Mouse (Mus musculus): ENCODE data around the gene Btn2a2. TPM values are rescaled to one million over a fixed set of nuclear protein-coding genes. Genes with fewer than 3 reads are reported as not detected.
A peak's percentile ranks its signal among the peaks of the same experiment; 100 is the strongest.

Gene Btn2a2
- polyA plus RNA-seq, 1 experiment from 2014 or later, result 0.15 TPM

DNA sequence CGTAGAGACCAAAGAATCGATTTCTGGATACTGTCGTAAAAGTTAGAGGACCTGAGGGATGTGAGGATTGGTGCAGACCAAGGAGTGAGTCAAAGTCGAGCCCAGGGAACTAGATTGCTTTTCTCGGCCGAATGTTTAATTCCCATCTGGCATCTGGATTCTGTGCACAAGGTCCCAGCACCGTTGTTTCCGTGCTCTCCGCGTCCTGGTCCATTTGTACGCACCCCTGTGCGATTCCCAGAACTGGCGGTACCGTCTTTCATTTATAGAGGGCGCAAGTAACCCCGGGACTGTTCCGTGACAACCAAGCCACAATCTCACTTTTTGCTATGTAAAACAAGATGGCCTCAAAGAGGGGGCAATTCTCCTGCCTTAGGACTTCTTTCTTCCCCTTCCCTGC lies 57.9 kb downstream of the Btn2a2 start:
- Histone ChIP-seq H3K4me1 (no peaks in the 10 kb centered on the region), H3K27me3 (replicated peaks) (no peaks in the 10 kb centered on the region), H3K4me3 (replicated peaks) (peak overlapping the region; percentile 61), H3K36me3 (no peaks in the 10 kb centered on the region), H3K27ac (peak overlapping the region; percentile 92), H3K9ac (peak overlapping the region; percentile 19; the same call in 1 of the 2 replicates), H3K9me3 (no peaks in the 10 kb centered on the region), H3K4me2 (peak overlapping the region; percentile 63)
- WGBS, result under 1% methylated on average over 17 of the region's 17 CpGs
- ATAC-seq (ENCODE audit: insufficient read depth, low FRiP score, low read depth), result peak; percentile 53

DNA sequence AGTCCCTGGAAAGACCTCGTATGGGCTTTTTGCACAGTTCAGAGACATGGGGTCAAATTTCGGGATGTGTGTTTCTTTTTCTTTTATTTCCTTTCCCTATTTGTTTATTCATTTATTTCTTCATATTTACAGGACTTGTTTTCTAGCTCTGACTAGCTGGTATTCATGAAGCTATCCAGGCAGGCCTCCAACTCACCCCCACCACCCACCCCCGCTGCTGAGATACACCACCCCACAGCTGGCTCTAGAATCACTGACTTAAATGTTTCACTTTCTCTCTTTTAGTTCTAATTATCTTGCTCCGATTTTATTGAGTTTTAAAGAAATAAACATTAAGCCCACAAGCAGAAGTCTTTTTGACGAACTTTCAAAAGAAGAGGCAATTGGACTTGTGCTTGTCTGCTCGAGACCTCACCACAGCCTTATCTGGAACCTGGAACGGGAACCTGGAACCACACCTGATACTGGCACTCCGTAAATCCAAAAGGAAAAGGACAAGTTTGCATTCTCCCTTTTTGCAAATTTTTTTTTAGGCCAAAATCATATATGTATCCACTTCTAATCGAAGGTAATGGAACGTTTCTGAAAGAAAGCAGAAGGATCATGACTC lies 58.8 kb downstream of the Btn2a2 start:
- WGBS, result 32% methylated on average over 10 of the region's 10 CpGs
- peak overlapping the region; percentile 61 for H3K4me3 ChIP-seq (replicated peaks)
- peak overlapping the region; percentile 19; the same call in 1 of the 2 replicates for H3K9ac ChIP-seq
- H3K27ac ChIP-seq, result peak overlapping the region; percentile 92
- H3K4me1 ChIP-seq, result 0 out of 2 replicates have a peak, but pooled peaks cover 5% of the 10 kb centered on the region
- H3K9me3 ChIP-seq, result no peaks in the 10 kb centered on the region
- no peaks in the 10 kb centered on the region for H3K27me3 ChIP-seq (replicated peaks)
- no peak for ATAC-seq (ENCODE audit: insufficient read depth, low FRiP score, low read depth)
- H3K4me2 ChIP-seq, result peak overlapping the region; percentile 63
- H3K36me3 ChIP-seq, result no peaks in the 10 kb centered on the region

DNA sequence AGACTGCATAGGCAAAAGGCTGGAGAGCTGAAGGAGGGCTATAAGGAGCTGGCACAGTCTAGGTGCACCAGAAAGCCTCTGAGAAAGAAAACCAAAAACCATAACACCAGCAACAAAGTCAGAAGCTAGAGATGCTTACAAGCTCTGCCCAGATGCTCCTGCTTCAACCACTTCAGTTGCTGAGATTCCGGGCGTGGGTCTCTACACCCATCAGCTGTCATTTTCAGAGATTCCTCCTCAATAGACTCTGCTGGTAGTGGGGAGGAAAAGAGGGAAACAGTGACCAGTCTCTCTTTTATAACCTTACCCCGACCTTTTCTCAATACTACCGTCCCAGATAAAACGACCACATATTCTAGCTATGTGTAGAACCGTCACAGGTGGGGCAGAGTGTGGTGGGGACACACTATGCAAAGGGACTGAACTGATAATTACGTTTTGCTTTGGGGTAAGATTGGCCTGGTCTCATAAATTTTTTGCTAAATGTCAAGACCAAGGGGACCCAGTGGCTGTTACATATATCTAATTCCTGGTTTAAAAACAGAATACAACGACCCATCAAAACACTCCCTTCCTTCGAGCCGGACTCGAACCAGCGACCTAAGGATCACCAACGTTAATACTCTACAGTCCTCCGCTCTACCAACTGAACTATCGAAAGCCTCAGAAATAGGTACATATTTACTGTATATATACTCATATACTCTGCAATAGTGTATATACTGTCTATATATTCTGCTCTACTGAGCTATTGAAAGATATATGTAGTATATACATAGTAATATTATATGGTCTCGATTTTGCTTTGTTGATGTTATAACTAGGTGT lies 60.3 kb downstream of the Btn2a2 start:
- H3K4me1 ChIP-seq, result 0 out of 2 replicates have a peak, but pooled peaks cover 5% of the 10 kb centered on the region
- H3K36me3 ChIP-seq, result no peaks in the 10 kb centered on the region
- 62% methylated on average over 16 of the region's 16 CpGs for WGBS
- no peak overlapping the region for H3K27ac ChIP-seq
- no peak overlapping the region for H3K9ac ChIP-seq
- H3K27me3 ChIP-seq (replicated peaks), result no peaks in the 10 kb centered on the region
- ATAC-seq (ENCODE audit: insufficient read depth, low FRiP score, low read depth), result no peak
- H3K9me3 ChIP-seq, result no peaks in the 10 kb centered on the region
- H3K4me3 ChIP-seq (replicated peaks), result no peak overlapping the region
- no peak overlapping the region for H3K4me2 ChIP-seq

Small RNAs within 50 kb of the gene (microRNA-seq; reads per million reads assigned to microRNA genes)
- gene Gm44297 (0.77 reads per million), gene n-TStga1 (0.97 reads per million)

Other genes with a start within 250 kb of the Btn2a2 start
- not detected in 2 replicates for gene Vmn1r223, start 241.7 kb downstream of the Btn2a2 start, polyA plus RNA-seq (2015; fragmentation: Nextera tagmentation; extraction: Ambion mirVana)
- 40.9 and 42.0 TPM in 2 replicates for gene Zfp322a, start 119.6 kb downstream of the Btn2a2 start, polyA plus RNA-seq (2015; fragmentation: Nextera tagmentation; extraction: Ambion mirVana)
- gene Abt1, start 65.0 kb downstream of the Btn2a2 start, polyA plus RNA-seq (2015; fragmentation: Nextera tagmentation; extraction: Ambion mirVana), result 10.7 and 11.9 TPM in 2 replicates
- gene Btn1a1, start 23.0 kb downstream of the Btn2a2 start, polyA plus RNA-seq (2015; fragmentation: Nextera tagmentation; extraction: Ambion mirVana), result 0.09 and 0.22 TPM in 2 replicates
- gene Hist1h4h, start 42.2 kb upstream of the Btn2a2 start, polyA plus RNA-seq (2015; fragmentation: Nextera tagmentation; extraction: Ambion mirVana), result 6.1 and 7.3 TPM in 2 replicates
- 4.1 and 13.0 TPM in 2 replicates for gene Hist1h2af, start 45.0 kb upstream of the Btn2a2 start, polyA plus RNA-seq (2015; fragmentation: Nextera tagmentation; extraction: Ambion mirVana)
- gene Hist1h3g, start 46.6 kb upstream of the Btn2a2 start, polyA plus RNA-seq (2015; fragmentation: Nextera tagmentation; extraction: Ambion mirVana), result 6.5 and 7.3 TPM in 2 replicates
- gene Hist1h2bh, start 54.5 kb upstream of the Btn2a2 start, polyA plus RNA-seq (2015; fragmentation: Nextera tagmentation; extraction: Ambion mirVana), result 1.0 and 1.5 TPM in 2 replicates
- 0.83 and 0.94 TPM in 2 replicates for gene Hist1h3f, start 55.2 kb upstream of the Btn2a2 start, polyA plus RNA-seq (2015; fragmentation: Nextera tagmentation; extraction: Ambion mirVana)
- 1.7 and 2.0 TPM in 2 replicates for gene Hist1h4f, start 62.8 kb upstream of the Btn2a2 start, polyA plus RNA-seq (2015; fragmentation: Nextera tagmentation; extraction: Ambion mirVana)
- 0.89 and 0.98 TPM in 2 replicates for gene Hist1h1d, start 64.4 kb upstream of the Btn2a2 start, polyA plus RNA-seq (2015; fragmentation: Nextera tagmentation; extraction: Ambion mirVana)
- 6.7 TPM in 2 replicates for gene Hist1h3e, start 73.5 kb upstream of the Btn2a2 start, polyA plus RNA-seq (2015; fragmentation: Nextera tagmentation; extraction: Ambion mirVana)
- 95.8 and 121 TPM in 2 replicates for gene Hist1h2ae, start 82.4 kb upstream of the Btn2a2 start, polyA plus RNA-seq (2015; fragmentation: Nextera tagmentation; extraction: Ambion mirVana)
- 11.7 and 17.0 TPM in 2 replicates for gene Hist1h2bg, start 82.5 kb upstream of the Btn2a2 start, polyA plus RNA-seq (2015; fragmentation: Nextera tagmentation; extraction: Ambion mirVana)
- gene Hist1h2bf, start 85.3 kb upstream of the Btn2a2 start, polyA plus RNA-seq (2015; fragmentation: Nextera tagmentation; extraction: Ambion mirVana), result 3.5 and 3.8 TPM in 2 replicates
- 2.4 and 3.4 TPM in 2 replicates for gene Hist1h2ad, start 85.5 kb upstream of the Btn2a2 start, polyA plus RNA-seq (2015; fragmentation: Nextera tagmentation; extraction: Ambion mirVana)
- gene Hist1h3d, start 86.9 kb upstream of the Btn2a2 start, polyA plus RNA-seq (2015; fragmentation: Nextera tagmentation; extraction: Ambion mirVana), result 5.7 and 7.9 TPM in 2 replicates
- gene Hist1h4d, start 92.7 kb upstream of the Btn2a2 start, polyA plus RNA-seq (2015; fragmentation: Nextera tagmentation; extraction: Ambion mirVana), result 117 and 130 TPM in 2 replicates
- gene Hist1h2be, start 132.3 kb upstream of the Btn2a2 start, polyA plus RNA-seq (2015; fragmentation: Nextera tagmentation; extraction: Ambion mirVana), result 2.9 TPM in 2 replicates
- 24.6 and 25.3 TPM in 2 replicates for gene Hist1h1e, start 133.7 kb upstream of the Btn2a2 start, polyA plus RNA-seq (2015; fragmentation: Nextera tagmentation; extraction: Ambion mirVana)
- gene Hist1h2ac, start 195.1 kb upstream of the Btn2a2 start, polyA plus RNA-seq (2015; fragmentation: Nextera tagmentation; extraction: Ambion mirVana), result 1.9 and 2.4 TPM in 2 replicates
- 104 and 105 TPM in 2 replicates for gene Hist1h2bc, start 195.3 kb upstream of the Btn2a2 start, polyA plus RNA-seq (2015; fragmentation: Nextera tagmentation; extraction: Ambion mirVana)
- 0.19 TPM in 1 of 2 replicates, not detected in the other for gene Hist1h1t, start 207.0 kb upstream of the Btn2a2 start, polyA plus RNA-seq (2015; fragmentation: Nextera tagmentation; extraction: Ambion mirVana)
- gene Hist1h4c, start 209.6 kb upstream of the Btn2a2 start, polyA plus RNA-seq (2015; fragmentation: Nextera tagmentation; extraction: Ambion mirVana), result 4.0 and 6.1 TPM in 2 replicates
- 7.9 and 8.8 TPM in 2 replicates for gene Hfe, start 222.0 kb upstream of the Btn2a2 start, polyA plus RNA-seq (2015; fragmentation: Nextera tagmentation; extraction: Ambion mirVana)
- 50.6 and 54.3 TPM in 2 replicates for gene Hist1h1c, start 250.0 kb upstream of the Btn2a2 start, polyA plus RNA-seq (2015; fragmentation: Nextera tagmentation; extraction: Ambion mirVana)